Mouse (Mus musculus) lung, embryonic 15.5 days (tissue): ENCODE measurements at regions not wholly inside any gene's neighbourhood (a gene's known extent, or its start where the extent isn't known, plus 50 kb on each side); places are given as distances from the start of the nearest gene placed in this dataset.

Source experiments
- ATAC-seq: fragments of 200-750 bp; cut with Nextera tagmentation; 2 replicates; pipeline ENCODE4 v1.8.0; 2017; ENCODE audit warnings: moderate number of reproducible peaks, borderline replicate concordance; ENCODE audit not compliant: low FRiP score, low TSS enrichment; ENCODE audit errors: extremely low read depth
- H3K27ac ChIP-seq: fragments of 300-500 bp; sonication (generic); 2 replicates; pipeline ENCODE4 v1.5.1; 2015; ENCODE audit warnings: moderate library complexity, mild to moderate bottlenecking, inconsistent platforms
- H3K27me3 ChIP-seq: fragments of 300-500 bp; sonication (generic); 2 replicates; pipeline ENCODE4 v1.6.1; 2015; ENCODE audit warnings: inconsistent platforms
- H3K36me3 ChIP-seq: fragments of 300-500 bp; sonication (generic); 2 replicates; pipeline ENCODE4 v1.6.1; 2015; ENCODE audit warnings: inconsistent platforms
- H3K4me1 ChIP-seq: fragments of 300-500 bp; sonication (generic); 2 replicates; pipeline ENCODE4 v1.6.1; 2015; ENCODE audit warnings: inconsistent platforms
- H3K4me2 ChIP-seq: fragments of 300-500 bp; sonication (generic); 2 replicates; pipeline ENCODE4 v1.6.1; 2015; ENCODE audit warnings: inconsistent platforms, mild to moderate bottlenecking, moderate library complexity
- H3K4me3 ChIP-seq: fragments of 300-500 bp; sonication (generic); 2 replicates; pipeline ENCODE4 v1.5.1; 2015; ENCODE audit warnings: mild to moderate bottlenecking, inconsistent platforms
- H3K9ac ChIP-seq: fragments of 300-500 bp; sonication (generic); 2 replicates; pipeline ENCODE4 v1.6.1; 2015; ENCODE audit warnings: inconsistent platforms
- H3K9me3 ChIP-seq: fragments of 300-500 bp; sonication (generic); 2 replicates; pipeline ENCODE4 v1.6.1; 2016; ENCODE audit warnings: inconsistent platforms
- WGBS: fragments of 180-500 bp; shearing (Covaris S2); methylation state at CpG from one replicate; pipeline ENCODE4 v1.1.7; 2015; 5-methylcytosine and 5-hydroxymethylcytosine counted together

- Histone ChIP-seq H3K27ac (no peak overlapping the region), H3K4me1 (peaks cover 4% of the 10 kb centered on the region), H3K4me3 (no peak overlapping the region), H3K27me3 (no peaks in the 10 kb centered on the region), H3K4me2 (no peak overlapping the region), H3K36me3 (no peaks in the 10 kb centered on the region), H3K9ac (no peak overlapping the region), H3K9me3 (no peaks in the 10 kb centered on the region)
- WGBS, result 12% methylated on average over 3 of the region's 3 CpGs
- ATAC-seq, result no peak
Measured at GRCm38 (mm10) chr1:137330634-137331033, 370.4 kb upstream of the Nr5a2 start.

- WGBS, result 35% methylated on average over 8 of the region's 8 CpGs
- H3K27ac ChIP-seq, result no peak overlapping the region
- H3K36me3 ChIP-seq, result no peaks in the 10 kb centered on the region
- H3K4me1 ChIP-seq, result no peaks in the 10 kb centered on the region
- ATAC-seq, result no peak
- no peaks in the 10 kb centered on the region for H3K27me3 ChIP-seq
- no peak overlapping the region for H3K9ac ChIP-seq
- H3K4me2 ChIP-seq, result peak overlapping the region; percentile 36; the same call in 1 of the 2 replicates
- 0 out of 2 replicates have a peak overlapping the region, but pooled peaks have one; percentile 15 for H3K4me3 ChIP-seq
- H3K9me3 ChIP-seq, result no peaks in the 10 kb centered on the region
Measured at GRCm38 (mm10) chr1:137323884-137324594, 363.8 kb upstream of the Nr5a2 start.

- Histone ChIP-seq H3K9ac (no peak overlapping the region), H3K9me3 (no peaks in the 10 kb centered on the region)
- 50% methylated on average over 2 of the region's 2 CpGs for WGBS
Measured at GRCm38 (mm10) chr1:137323035-137323680, 362.9 kb upstream of the Nr5a2 start.

GRCm38 (mm10) chr1:137302757-137303422 lies 342.6 kb upstream of the Nr5a2 start:
- no peak overlapping the region for H3K4me3 ChIP-seq
- no peaks in the 10 kb centered on the region for H3K27me3 ChIP-seq
- H3K36me3 ChIP-seq, result no peaks in the 10 kb centered on the region
- H3K27ac ChIP-seq, result no peak overlapping the region
- no peak for ATAC-seq
- 78% methylated on average over 5 of the region's 5 CpGs for WGBS
- no peak overlapping the region for H3K4me2 ChIP-seq
- no peaks in the 10 kb centered on the region for H3K4me1 ChIP-seq
- no peaks in the 10 kb centered on the region for H3K9me3 ChIP-seq
- H3K9ac ChIP-seq, result no peak overlapping the region

More at GRCm38 (mm10) chr1:137323035-137323680, 362.9 kb upstream of the Nr5a2 start:
- Histone ChIP-seq H3K27me3 (no peaks in the 10 kb centered on the region), H3K4me1 (no peaks in the 10 kb centered on the region), H3K27ac (no peak overlapping the region), H3K4me2 (no peak overlapping the region), H3K4me3 (no peak overlapping the region), H3K36me3 (no peaks in the 10 kb centered on the region)
- ATAC-seq, result peak; percentile 69; the same call in 1 of the 2 replicates

GRCm38 (mm10) chr1:137297780-137298569 lies 337.7 kb upstream of the Nr5a2 start:
- H3K4me1 ChIP-seq, result no peaks in the 10 kb centered on the region
- ATAC-seq, result peak; percentile 31; the same call in 1 of the 2 replicates
- WGBS, result 47% methylated on average over 10 of the region's 10 CpGs

GRCm38 (mm10) chr1:137289456-137289855 lies 329.2 kb upstream of the Nr5a2 start:
- no peak overlapping the region for H3K4me2 ChIP-seq
- H3K27me3 ChIP-seq, result no peaks in the 10 kb centered on the region
- H3K4me1 ChIP-seq, result no peaks in the 10 kb centered on the region
- no peak overlapping the region for H3K4me3 ChIP-seq
- ATAC-seq, result no peak
- WGBS, result 79% methylated on average over 9 of the region's 9 CpGs
- H3K36me3 ChIP-seq, result no peaks in the 10 kb centered on the region
- H3K27ac ChIP-seq, result no peak overlapping the region
- no peak overlapping the region for H3K9ac ChIP-seq
- no peaks in the 10 kb centered on the region for H3K9me3 ChIP-seq

More at GRCm38 (mm10) chr1:137297780-137298569, 337.7 kb upstream of the Nr5a2 start:
- Histone ChIP-seq H3K4me3 (no peak overlapping the region), H3K4me2 (no peak overlapping the region), H3K9ac (no peak overlapping the region), H3K36me3 (no peaks in the 10 kb centered on the region), H3K27me3 (no peaks in the 10 kb centered on the region), H3K27ac (no peak overlapping the region), H3K9me3 (no peaks in the 10 kb centered on the region)

GRCm38 (mm10) chr1:137283291-137283690 lies 323.0 kb upstream of the Nr5a2 start:
- 64% methylated on average over 5 of the region's 5 CpGs for WGBS
- H3K9me3 ChIP-seq, result no peaks in the 10 kb centered on the region
- ATAC-seq, result no peak

GRCm38 (mm10) chr1:137282457-137282856 lies 322.2 kb upstream of the Nr5a2 start:
- peak; percentile 49; the same call in 1 of the 2 replicates for ATAC-seq
- WGBS, result 47% methylated on average over 5 of the region's 5 CpGs
- Histone ChIP-seq H3K4me1 (0 out of 2 replicates have a peak, but pooled peaks cover 9% of the 10 kb centered on the region), H3K4me2 (no peak overlapping the region), H3K9me3 (no peaks in the 10 kb centered on the region), H3K27me3 (no peaks in the 10 kb centered on the region), H3K9ac (no peak overlapping the region), H3K4me3 (no peak overlapping the region), H3K27ac (no peak overlapping the region), H3K36me3 (no peaks in the 10 kb centered on the region)

More at GRCm38 (mm10) chr1:137283291-137283690, 323.0 kb upstream of the Nr5a2 start:
- no peak overlapping the region for H3K4me3 ChIP-seq
- 0 out of 2 replicates have a peak, but pooled peaks cover 9% of the 10 kb centered on the region for H3K4me1 ChIP-seq
- H3K4me2 ChIP-seq, result no peak overlapping the region
- no peaks in the 10 kb centered on the region for H3K27me3 ChIP-seq
- no peak overlapping the region for H3K27ac ChIP-seq
- H3K9ac ChIP-seq, result no peak overlapping the region
- no peaks in the 10 kb centered on the region for H3K36me3 ChIP-seq

GRCm38 (mm10) chr1:137280391-137281386 lies 320.4 kb upstream of the Nr5a2 start:
- Histone ChIP-seq H3K4me3 (no peak overlapping the region), H3K27ac (peak overlapping the region; percentile 15; the same call in 1 of the 2 replicates), H3K4me1 (0 out of 2 replicates have a peak, but pooled peaks cover 9% of the 10 kb centered on the region), H3K9me3 (no peaks in the 10 kb centered on the region), H3K9ac (no peak overlapping the region), H3K27me3 (no peaks in the 10 kb centered on the region), H3K36me3 (no peaks in the 10 kb centered on the region), H3K4me2 (no peak overlapping the region)
- no peak for ATAC-seq
- 49% methylated on average over 10 of the region's 10 CpGs for WGBS

- Histone ChIP-seq H3K36me3 (no peaks in the 10 kb centered on the region), H3K4me1 (0 out of 2 replicates have a peak, but pooled peaks cover 9% of the 10 kb centered on the region), H3K9ac (no peak overlapping the region), H3K27me3 (no peaks in the 10 kb centered on the region), H3K27ac (no peak overlapping the region), H3K9me3 (no peaks in the 10 kb centered on the region), H3K4me3 (no peak overlapping the region), H3K4me2 (no peak overlapping the region)
- WGBS, result 52% methylated on average over 2 of the region's 2 CpGs
- no peak for ATAC-seq
Measured at GRCm38 (mm10) chr1:137279981-137280380, 319.7 kb upstream of the Nr5a2 start.
